Mouse (Mus musculus) left cerebral cortex, postnatal 25 days (tissue): ENCODE data around the gene Lonp1. TPM values are rescaled to one million over a fixed set of nuclear protein-coding genes. Genes with fewer than 3 reads are reported as not detected.
"Not testable (repeated sequence)": the region's sequence is repeated elsewhere in the genome, so short reads cannot be mapped to it uniquely, and the experiment has no call there.

Source experiments
- DNase-seq, 2 experiments: peaks; one replicate each; pipeline ENCODE4 v3.0.0; 2022; ENCODE audit warnings: low spot score in 2 of 2, mixed read lengths in 1 of 2
- intact Hi-C: fragments of 180-260 bp; cut with DNase I; formaldehyde crosslinking; loops from one replicate; pipeline ENCODE4 v1.15.1; 2025
- total RNA-seq, 2 experiments: library from RNA; stranded (reverse); gene quantifications; 2 replicates each; pipeline ENCODE4 v1.2.3; 2021

Lonp1 gene
- total RNA-seq, result 10 to 100 TPM; 63.0 to 63.1 TPM

GRCm38 (mm10) chr17:56626754-56627470, at the start of gene Lonp1:
Lonp1 (minus strand) TSS chr17:56626887.
- intact Hi-C loops, result loop anchor here (1.0 kb wide), 1 partner anchor 41 kb away; no protein-coding TSS in a partner anchor
- DNase-seq, result peak; percentile 94 to 97

DNA sequence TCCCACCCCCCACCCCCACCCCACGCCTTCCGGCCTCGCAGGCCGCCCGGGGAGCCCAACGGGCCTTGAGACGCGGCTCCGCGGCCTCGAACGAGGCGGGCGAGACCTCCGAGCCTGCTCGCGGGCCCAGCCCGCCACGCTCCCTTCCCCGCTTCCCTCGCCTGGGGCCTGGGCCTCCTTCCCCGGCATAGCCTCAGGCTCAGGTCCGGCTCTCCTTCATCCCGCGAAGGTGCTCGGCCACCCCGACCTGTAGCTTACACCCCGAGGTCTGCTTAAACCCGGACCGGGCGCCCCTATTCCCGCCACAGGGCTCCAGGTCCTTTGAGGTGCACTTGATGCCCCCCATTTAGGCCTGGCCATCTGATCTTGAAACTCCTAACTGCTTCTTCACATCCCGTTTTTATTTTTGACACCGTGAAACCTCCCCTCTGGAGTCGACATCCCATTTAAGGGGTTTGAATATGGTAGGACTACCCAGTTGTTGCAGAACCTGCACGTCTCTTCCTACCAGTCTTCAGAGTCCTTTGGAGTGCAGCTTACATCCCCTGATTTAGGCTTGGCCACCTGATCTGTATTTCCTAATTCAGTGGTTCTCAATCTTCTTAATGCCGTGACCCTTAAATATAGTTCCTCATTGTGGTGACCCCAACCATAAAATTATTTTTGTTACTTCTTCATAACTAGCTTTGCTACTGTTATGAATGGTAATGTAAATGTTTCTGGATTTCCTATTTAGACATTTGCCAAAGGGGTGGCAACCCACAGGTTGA, 47.1 kb upstream of the Lonp1 start:
- intact Hi-C loops, result loop anchor here (2.0 to 5.0 kb wide), 3 partner anchors 62 to 89 kb away; partner anchors contain the start of genes Rpl36, Safb and Safb2
- no peak for DNase-seq

DNA sequence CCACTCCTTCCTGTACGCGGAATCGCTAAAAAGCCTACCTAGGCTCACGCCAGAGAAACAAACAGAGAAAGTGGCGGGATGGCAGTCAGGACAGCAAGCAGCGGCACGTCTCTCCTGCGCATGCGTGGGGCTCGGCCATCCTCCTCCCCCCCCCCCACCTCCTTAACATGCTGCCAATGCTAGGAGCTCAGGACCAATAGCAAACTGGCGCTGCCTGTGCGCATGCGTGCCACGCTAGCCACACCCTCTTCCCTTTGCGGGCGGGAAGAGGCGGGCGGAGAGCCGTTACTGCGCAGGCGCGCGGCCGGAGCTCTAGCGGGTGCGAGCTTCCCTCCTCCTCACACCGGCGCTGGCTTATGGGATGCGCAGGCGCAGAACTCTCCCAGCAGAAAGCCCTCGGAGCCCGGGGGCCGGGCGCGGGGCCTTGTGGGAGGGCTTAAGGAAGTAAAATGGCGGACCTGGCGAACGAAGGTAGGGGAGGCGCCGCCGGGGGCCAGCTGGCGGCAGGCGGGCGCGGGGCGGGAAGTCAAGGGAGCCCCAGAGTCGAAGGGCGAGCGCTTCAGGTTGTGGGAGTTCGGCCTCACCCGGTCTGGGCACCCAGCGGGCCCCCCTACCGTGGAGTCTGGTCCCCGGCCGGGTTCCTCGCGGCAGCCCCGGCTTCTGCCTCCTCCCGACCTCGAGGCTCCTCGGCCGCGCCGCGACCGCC, 46.4 kb upstream of the Lonp1 start, which contains the start of gene Ranbp3:
TSS of gene Ranbp3 (plus strand) at position 354 of the 706 bp plus-strand sequence.
- DNase-seq, result peak; percentile 99 to 100
- intact Hi-C loops, result loop anchor here (2.0 to 5.0 kb wide), 2 partner anchors 61 to 88 kb away; partner anchors contain the start of genes Rpl36, Safb and Safb2

GRCm38 (mm10) chr17:56669766-56670165, 43.1 kb upstream of the Lonp1 start:
- intact Hi-C loops, result loop anchor here (5.0 kb wide), 1 partner anchor 57 kb away; the partner anchor contains the start of gene Rpl36
- no peak for DNase-seq

DNA sequence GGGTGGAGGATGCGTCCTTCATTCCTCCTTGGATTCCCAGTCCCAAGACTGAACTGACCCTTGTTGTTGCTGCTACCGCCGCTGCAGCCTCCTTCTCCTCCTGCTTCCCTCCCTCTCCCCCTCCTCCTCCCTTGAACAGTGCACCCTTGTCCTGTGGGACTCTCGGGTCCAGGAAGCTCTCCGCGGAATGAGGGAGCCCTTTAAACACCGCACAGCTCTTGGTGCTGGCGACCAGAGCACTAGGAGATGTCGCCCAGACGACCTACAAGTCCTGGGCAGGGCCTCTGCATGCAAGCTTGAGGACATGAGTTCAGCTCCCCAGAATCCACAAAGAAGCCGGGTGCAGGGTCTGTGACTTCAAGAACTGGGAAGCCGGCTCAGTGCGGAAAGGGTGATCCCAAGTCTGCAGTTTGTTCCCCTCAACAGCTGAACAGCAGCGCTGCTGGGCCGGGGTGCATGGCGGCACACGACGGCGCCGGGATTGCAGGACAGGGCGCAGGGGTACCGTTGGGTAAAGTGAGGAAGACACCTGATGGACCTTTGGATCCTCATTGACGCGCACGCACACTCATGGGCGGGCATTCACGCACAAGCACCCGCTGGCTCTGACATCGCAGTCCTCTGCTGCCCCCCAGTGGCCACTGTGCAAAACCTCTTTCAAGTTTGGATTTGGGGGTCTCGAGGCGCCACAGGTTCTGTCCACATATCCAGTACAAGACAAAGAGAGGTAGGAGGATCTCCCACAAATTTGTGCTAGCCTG, 41.9 kb upstream of the Lonp1 start:
- peak; percentile 78 to 82 for DNase-seq
- intact Hi-C loops, result loop anchor here (1.0 kb wide), 1 partner anchor 41 kb away; no protein-coding TSS in a partner anchor

DNA sequence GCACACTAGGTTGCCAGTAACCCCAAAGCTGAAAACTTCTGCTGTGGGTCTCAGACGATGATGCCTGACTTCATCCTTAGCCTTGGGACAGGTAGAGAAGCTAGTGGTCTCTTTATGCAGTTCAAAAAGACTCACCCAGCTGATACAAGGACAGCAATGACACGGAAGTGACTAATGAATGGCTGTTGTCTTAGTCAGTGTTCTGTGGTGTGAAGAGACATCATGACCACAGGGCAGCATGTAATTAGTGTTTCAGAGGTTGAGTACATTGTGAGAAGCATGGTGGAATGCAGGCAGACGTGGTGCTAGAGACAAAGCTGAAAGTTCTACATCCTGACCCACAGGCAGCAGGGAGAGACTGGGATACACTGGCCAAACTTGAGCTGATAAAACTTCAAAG, 40.9 kb upstream of the Lonp1 start:
- intact Hi-C loops, result no loop called here
- no peak for DNase-seq

- DNase-seq, result no peak
- intact Hi-C loops, result no loop called here
Measured at GRCm38 (mm10) chr17:56666384-56666783, 39.7 kb upstream of the Lonp1 start.

DNA sequence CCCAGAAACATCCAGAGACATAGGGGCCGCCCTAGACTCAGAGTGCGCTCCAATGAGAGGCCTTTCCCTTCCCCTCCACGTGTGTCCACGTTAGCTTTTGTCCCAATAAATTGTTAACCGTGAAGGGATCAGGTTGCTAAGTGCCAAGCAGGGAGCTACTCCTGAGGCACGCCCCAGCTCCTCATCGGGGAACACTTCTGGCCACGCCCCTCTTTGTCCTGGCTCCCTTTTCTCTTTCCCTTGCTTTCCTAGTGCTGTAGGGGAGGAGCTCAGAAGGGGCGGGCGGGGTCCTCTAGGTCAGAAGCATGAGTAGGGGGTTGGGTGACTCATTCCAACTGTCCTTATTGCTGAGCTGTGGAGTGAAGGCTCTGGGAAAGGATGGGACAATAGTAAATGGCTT, 37.6 kb upstream of the Lonp1 start:
- intact Hi-C loops, result no loop called here
- DNase-seq, result no peak

DNA sequence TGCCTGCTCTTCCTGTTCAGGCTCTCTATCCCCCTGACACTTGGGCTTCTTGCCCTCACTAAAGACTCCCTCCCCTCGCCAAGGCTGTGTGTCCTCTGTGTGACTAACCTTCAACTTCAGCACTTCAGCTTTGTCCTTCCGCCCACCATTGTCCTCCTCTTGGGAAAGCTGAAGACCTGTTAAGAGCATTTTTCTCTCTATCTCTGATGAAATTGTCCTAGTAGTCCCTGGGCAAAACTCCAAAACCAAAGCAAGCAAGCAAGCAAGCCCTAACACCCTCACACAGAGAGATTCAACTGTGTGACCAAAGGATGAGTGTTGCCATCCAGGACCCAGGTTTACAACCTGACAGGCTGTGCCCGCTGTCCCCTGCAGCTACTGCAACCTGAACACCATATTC, 37.0 kb upstream of the Lonp1 start:
- intact Hi-C loops, result no loop called here
- no peak for DNase-seq

DNA sequence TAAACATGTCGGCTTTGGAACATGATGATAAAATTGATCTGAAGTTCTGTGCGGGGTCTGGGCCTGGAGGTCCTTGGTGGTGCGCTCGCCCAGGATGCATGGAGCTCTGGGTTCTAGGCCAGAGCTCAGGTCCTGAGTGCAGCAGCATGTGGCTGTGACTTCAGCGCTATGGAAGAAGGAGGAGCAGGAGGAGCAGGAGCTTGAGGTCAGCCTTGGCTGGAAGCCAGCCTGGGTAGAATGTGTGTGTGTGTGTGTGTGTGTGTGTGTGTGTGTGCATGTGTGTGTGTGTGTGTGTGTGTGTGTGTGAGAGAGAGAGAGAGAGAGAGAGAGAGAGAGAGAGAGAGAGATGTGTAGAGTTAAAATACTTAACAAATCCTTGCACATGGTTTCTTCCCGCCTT, 29.5 kb upstream of the Lonp1 start:
- intact Hi-C loops, result no loop called here

DNA sequence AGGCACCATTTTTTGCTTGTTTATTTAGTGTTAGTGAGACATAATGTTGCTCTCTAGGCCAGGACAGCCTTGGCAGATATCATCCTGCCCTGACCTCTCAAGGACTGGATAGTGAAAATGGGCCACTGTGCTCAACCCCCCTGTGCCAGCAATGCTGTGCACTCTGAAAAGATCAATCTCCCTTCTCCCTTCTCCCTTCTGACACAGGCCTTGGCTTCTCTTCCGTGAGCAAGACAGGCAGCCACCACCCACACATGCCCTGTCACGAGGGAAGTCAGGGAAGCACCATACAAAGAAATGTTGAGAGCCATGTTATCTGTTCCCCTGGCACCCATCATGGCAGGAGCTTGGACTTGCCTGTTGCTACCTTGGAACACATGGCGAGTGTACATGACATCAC, 28.6 kb upstream of the Lonp1 start:
- intact Hi-C loops, result no loop called here
- DNase-seq, result no peak

More for the DNA sequence above, 29.5 kb upstream of the Lonp1 start:
- DNase-seq, result no peak

- intact Hi-C loops, result no loop called here
- DNase-seq, result no peak
Measured at GRCm38 (mm10) chr17:56654771-56655170, 28.1 kb upstream of the Lonp1 start.

DNA sequence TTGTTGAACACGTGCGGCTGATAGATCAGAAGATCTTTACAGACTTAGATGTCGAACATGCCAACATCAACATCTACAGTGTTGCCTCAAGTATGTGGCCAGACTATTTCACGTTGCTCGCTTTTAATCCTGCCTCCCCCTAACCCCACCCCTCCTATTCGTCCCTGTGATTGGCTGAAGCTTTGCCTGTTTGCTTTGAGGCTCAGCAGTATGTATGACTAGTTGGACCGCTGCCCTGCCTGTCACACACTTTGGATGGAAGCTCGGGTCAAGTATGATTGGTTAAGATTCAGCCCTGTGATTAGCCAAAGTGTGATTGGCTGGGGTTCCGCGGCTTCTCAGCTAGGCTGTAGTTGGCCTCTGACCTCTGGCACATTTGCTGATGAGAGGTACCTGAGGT, 25.1 kb upstream of the Lonp1 start:
- DNase-seq, result no peak
- intact Hi-C loops, result no loop called here

GRCm38 (mm10) chr17:56647546-56647945, 20.9 kb upstream of the Lonp1 start:
- intact Hi-C loops, result no loop called here
- DNase-seq, result no peak

GRCm38 (mm10) chr17:56643237-56643636, 16.6 kb upstream of the Lonp1 start:
- DNase-seq, result no peak
- intact Hi-C loops, result no loop called here

- DNase-seq, result no peak
- intact Hi-C loops, result no loop called here
Measured at GRCm38 (mm10) chr17:56634023-56634422, 7.3 kb upstream of the Lonp1 start.

GRCm38 (mm10) chr17:56631807-56632206, 5.1 kb upstream of the Lonp1 start:
- intact Hi-C loops, result no loop called here
- no peak for DNase-seq

DNA sequence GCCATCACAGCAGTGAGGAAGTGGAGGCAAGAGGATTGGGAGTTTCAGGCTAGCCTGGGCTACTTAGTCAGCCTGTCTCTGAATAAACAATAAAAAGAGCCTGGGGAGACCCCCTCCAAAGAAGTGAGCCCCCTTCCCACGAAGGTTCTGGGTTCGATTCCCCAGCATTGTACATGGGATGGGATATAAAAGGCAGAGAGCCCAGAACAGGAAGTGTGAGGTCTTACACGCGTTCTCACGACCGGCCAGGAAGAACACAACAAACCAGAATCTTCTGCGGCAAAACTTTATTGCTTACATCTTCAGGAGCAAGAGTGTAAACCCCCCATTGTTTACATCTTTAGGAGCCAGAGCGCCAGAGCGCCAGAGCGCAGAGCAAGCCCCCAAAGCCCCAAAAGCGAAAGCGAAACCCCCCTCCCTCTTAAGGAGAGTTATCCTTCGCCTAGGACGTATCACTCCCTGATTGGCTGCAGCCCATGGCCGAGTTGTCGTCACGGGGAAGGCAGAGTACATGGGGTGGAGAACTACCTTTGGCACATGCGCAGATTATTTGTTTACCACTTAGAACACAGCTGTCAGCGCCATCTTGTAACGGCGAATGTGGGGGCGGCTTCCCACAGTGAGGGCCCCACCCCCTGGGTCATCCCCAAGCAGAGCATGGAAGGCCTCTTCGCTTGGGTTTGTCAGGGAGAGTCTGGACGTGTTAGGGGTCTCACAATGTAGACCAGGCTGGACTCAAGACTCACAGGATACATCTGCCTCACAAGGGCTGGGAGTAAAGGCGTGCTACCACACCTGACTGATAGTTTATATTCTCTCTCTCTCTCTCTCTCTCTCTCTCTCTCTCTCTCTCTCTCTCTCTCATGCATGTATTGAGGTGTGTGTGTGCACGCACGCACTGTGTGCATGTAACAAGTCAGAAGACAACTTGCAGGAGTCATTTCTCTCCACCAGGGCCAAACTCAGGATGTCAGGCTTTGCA, 3.4 kb upstream of the Lonp1 start:
- DNase-seq, intact Hi-C loops: not testable (repeated sequence)
